Mouse (Mus musculus) heart, embryonic 14.5 days (tissue): ENCODE data around the gene Clock. TPM values are rescaled to one million over a fixed set of nuclear protein-coding genes. Genes with fewer than 3 reads are reported as not detected.

Source experiments
- ATAC-seq: fragments of 200-750 bp; cut with Nextera tagmentation; 2 replicates; pipeline ENCODE4 v1.8.0; 2017; ENCODE audit warnings: low read depth, moderate TSS enrichment; ENCODE audit not compliant: insufficient number of reproducible peaks, insufficient read depth, low FRiP score
- H3K27ac ChIP-seq, 2 experiments: fragments of 200-500 bp in 1 of 2; fragments of 300-500 bp in 1 of 2; sonication (generic) in 1 of 2; replicated peaks in 1 of 2; 2 replicates each; pipeline ENCODE4 v1.5.1; 2012 to 2014; ENCODE audit warnings: low read depth in 2 of 2, low read length in 2 of 2, control low read depth in 1 of 2, mild to moderate bottlenecking in 1 of 2, mixed read lengths in 1 of 2; ENCODE audit not compliant: control insufficient read depth in 1 of 2, insufficient read depth in 1 of 2
- H3K27me3 ChIP-seq: fragments of 300-500 bp; sonication (generic); 2 replicates; pipeline ENCODE4 v1.6.1; 2014; ENCODE audit warnings: mild to moderate bottlenecking, low read length, control low read depth; ENCODE audit not compliant: control insufficient read depth, insufficient read depth
- H3K36me3 ChIP-seq: fragments of 300-500 bp; sonication (generic); 2 replicates; pipeline ENCODE4 v1.6.1; 2014; ENCODE audit warnings: mild to moderate bottlenecking, control low read depth, low read length, mixed read lengths; ENCODE audit not compliant: control insufficient read depth, insufficient read depth
- H3K4me1 ChIP-seq, 2 experiments: fragments of 200-500 bp in 1 of 2; fragments of 300-500 bp in 1 of 2; sonication (generic) in 1 of 2; 2 replicates each; pipeline ENCODE4 v1.6.1; 2012 to 2014; ENCODE audit warnings: low read length in 2 of 2, control low read depth in 1 of 2, mixed read lengths in 1 of 2; ENCODE audit not compliant: control insufficient read depth in 2 of 2, insufficient read depth in 2 of 2
- H3K4me2 ChIP-seq: fragments of 300-500 bp; sonication (generic); 2 replicates; pipeline ENCODE4 v1.6.1; 2014; ENCODE audit warnings: mild to moderate bottlenecking, low read length
- H3K4me3 ChIP-seq, 2 experiments: fragments of 200-500 bp in 1 of 2; fragments of 300-500 bp in 1 of 2; sonication (generic) in 1 of 2; 2 replicates each; pipeline ENCODE4 v1.5.1; 2012 to 2014; ENCODE audit warnings: low read length in 2 of 2, mild to moderate bottlenecking in 2 of 2, control low read depth in 1 of 2, low read depth in 1 of 2, moderate library complexity in 1 of 2; ENCODE audit not compliant: control insufficient read depth in 1 of 2, insufficient read depth in 1 of 2
- H3K9ac ChIP-seq: fragments of 300-500 bp; sonication (generic); 2 replicates; pipeline ENCODE4 v1.6.1; 2014; ENCODE audit warnings: mild to moderate bottlenecking, low read length
- H3K9me3 ChIP-seq: fragments of 300-500 bp; sonication (generic); 2 replicates; pipeline ENCODE4 v1.6.1; 2016; ENCODE audit warnings: low read length, control low read depth; ENCODE audit not compliant: control insufficient read depth
- WGBS: fragments of 180-500 bp; shearing (Covaris S2); extraction: QIAGEN DNeasy Blood & Tissue Kit; methylation state at CpG from one replicate; pipeline ENCODE4 v1.1.7; 2014; 5-methylcytosine and 5-hydroxymethylcytosine counted together
- polyA plus RNA-seq: library from polyadenylated mRNA; unstranded; fragments of >200 nt; fragmentation: Nextera tagmentation; extraction: Ambion mirVana; gene quantifications from 2 replicates; pipeline ENCODE4 v1.2.1, GENCODE M21; 2014

Clock gene
- polyA plus RNA-seq, 1 experiment from 2014 or later: 15.1 TPM

DNA sequence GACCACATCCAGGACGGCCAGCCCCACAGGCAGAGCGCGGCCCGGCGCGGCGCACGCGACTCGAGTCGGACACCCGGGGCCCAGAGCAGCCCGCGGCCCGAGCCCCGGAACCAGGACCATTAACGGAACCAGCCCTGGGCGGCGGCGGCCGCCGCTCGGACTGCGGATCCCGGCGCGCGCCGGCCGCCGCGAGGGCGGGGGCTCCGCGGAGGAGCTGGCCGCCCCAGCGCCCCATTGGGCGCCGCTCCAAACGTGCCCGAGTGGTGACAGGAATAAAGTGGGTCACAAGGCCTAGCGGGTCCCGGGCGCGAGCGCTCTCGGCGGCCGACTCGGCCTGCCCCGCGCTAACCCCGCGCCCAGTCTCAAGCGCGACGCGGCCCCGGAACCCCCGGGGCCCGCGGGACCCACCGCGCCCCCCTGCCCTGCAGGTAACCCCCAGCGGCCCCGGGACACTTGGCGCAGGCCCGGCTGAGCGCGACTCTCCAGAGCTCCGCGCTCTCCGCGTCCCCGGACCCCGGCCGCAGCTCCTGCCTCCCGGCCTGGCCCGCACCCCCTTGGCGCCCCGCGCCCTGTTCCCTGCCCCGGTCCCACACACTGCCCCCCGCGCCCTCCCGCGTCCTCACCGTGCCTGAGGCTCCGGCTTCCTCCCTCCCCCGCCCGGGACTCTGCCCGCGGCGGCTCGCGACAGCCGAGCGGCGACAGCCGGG lies 694 bp downstream of the Clock start:
- Histone ChIP-seq H3K4me3 (peak overlapping the region; percentile 99), H3K9ac (peak overlapping the region; percentile 97), H3K36me3 (peaks cover 3% of the 10 kb centered on the region; the same call in 1 of the 2 replicates), H3K4me1 (peaks cover 2 to 17% of the 10 kb centered on the region in 2 experiments; a peak in 2 of 4 replicates), H3K9me3 (no peaks in the 10 kb centered on the region), H3K27me3 (no peaks in the 10 kb centered on the region), H3K4me2 (peak overlapping the region; percentile 88), H3K27ac (peak overlapping the region; percentile 98 to 99)
- under 1% methylated on average over 80 of the region's 100 CpGs for WGBS
- ATAC-seq: peak; percentile 88

DNA sequence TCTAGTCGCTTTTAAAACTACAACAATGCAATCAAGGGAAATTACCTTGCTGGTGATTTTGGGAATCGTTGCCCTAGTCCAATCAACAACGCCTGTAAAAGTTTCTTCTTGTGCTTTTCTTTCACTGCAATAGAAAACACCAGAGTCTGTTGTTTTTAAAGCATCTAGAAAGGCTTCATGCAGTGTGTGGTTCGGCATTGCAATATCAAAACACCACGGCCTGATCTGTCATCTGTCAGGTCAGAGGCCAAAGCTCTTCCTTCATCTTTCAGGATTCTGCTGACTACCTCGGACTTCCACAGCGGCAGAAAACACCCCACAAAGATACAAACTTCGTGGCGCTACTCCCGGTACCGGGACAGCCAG lies 1.2 kb downstream of the Clock start:
- Histone ChIP-seq H3K9ac (peak overlapping the region; percentile 97), H3K4me2 (peak overlapping the region; percentile 88), H3K4me3 (peak overlapping the region; percentile 99), H3K27me3 (no peaks in the 10 kb centered on the region), H3K36me3 (peaks cover 3% of the 10 kb centered on the region; the same call in 1 of the 2 replicates), H3K9me3 (no peaks in the 10 kb centered on the region), H3K4me1 (peaks cover 2 to 17% of the 10 kb centered on the region in 2 experiments; a peak in 2 of 4 replicates), H3K27ac (peak overlapping the region; percentile 67 to 98)
- no peak for ATAC-seq
- WGBS: 4% methylated on average over 11 of the region's 11 CpGs

DNA sequence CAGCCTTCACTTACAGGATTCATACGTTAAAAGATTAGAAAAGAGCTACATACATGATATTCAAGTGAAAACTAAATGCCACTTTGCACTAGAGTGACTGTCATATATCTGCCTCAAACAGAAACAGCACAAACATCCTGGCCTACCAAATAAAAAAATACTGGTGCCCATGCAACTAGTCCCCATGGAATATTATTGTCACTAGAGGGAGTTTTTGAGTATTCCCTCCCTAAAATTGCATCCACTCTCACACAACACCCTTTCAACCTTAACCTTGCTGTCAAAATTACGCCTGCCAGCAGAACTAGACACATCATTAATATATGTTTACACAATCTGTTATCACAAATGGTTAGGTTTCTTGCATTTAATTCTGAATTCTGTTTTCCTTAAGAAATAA lies 2.6 kb downstream of the Clock start:
- 86% methylated on average over 2 of the region's 2 CpGs for WGBS

DNA sequence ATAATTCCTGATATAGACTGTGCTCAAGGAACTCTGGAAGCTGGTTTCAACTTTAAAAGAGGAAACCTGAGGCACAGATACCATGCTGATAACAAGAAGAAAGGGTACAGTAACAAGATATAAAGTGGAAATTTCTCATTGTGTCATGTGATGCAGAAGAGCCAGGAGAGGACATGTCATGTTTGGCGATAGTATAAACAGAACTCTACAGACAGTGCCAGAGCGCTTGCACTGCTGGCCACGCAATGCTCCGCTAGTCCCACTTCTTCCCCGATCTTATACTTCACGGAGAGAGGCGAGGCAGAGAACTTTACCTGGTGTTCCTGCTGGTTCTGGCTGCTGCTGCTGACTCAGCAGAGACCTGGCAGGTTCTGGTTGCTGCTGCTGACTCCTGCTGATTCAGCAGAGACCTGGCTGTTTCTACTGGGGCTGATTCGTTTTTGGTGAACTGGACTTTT lies 15.3 kb downstream of the Clock start:
- WGBS: 73% methylated on average over 8 of the region's 8 CpGs
- no peaks in the 10 kb centered on the region for H3K36me3 ChIP-seq

More for the DNA sequence above, 2.6 kb downstream of the Clock start:
- Histone ChIP-seq H3K9ac (no peak overlapping the region), H3K4me3 (no peak overlapping the region), H3K4me1 (peaks cover 2 to 17% of the 10 kb centered on the region in 2 experiments; a peak in 2 of 4 replicates), H3K4me2 (no peak overlapping the region), H3K36me3 (peaks cover 3% of the 10 kb centered on the region; the same call in 1 of the 2 replicates), H3K27me3 (no peaks in the 10 kb centered on the region), H3K27ac (no peak overlapping the region), H3K9me3 (no peaks in the 10 kb centered on the region)
- ATAC-seq: no peak

DNA sequence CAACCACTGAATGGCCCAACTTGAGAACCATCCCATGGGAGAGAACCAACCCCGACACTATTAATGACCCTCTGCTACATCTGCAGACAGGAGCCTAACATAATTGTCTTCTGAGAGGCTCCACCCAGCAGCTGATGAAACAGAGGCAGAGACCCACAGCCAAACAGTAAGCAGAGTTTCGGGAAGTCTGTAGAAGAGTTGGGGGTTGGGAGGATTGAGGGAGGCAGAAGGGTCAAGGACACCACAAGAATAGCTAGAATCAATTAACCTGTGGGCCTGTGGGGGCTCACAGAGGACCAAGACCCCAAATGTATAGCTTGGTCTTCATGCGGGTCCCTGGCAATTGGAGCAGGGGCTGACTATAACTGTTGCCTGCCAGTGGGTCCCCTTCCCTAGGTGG lies 16.3 kb downstream of the Clock start:
- H3K4me3 ChIP-seq: no peak overlapping the region
- no peak overlapping the region for H3K4me2 ChIP-seq
- no peaks in the 10 kb centered on the region for H3K36me3 ChIP-seq
- WGBS: 95% methylated on average over 3 of the region's 3 CpGs
- H3K27ac ChIP-seq: no peak overlapping the region
- no peak overlapping the region for H3K9ac ChIP-seq
- no peaks in the 10 kb centered on the region for H3K9me3 ChIP-seq
- H3K27me3 ChIP-seq: no peaks in the 10 kb centered on the region
- peaks cover 0 to 4% of the 10 kb centered on the region in 2 experiments; a peak in 2 of 4 replicates for H3K4me1 ChIP-seq
- no peak for ATAC-seq

More for the DNA sequence above, 15.3 kb downstream of the Clock start:
- H3K4me3 ChIP-seq: no peak overlapping the region
- H3K9ac ChIP-seq: no peak overlapping the region
- H3K27ac ChIP-seq: no peak overlapping the region
- H3K4me1 ChIP-seq: peaks cover 0 to 4% of the 10 kb centered on the region in 2 experiments; a peak in 2 of 4 replicates
- H3K9me3 ChIP-seq: no peaks in the 10 kb centered on the region
- no peaks in the 10 kb centered on the region for H3K27me3 ChIP-seq
- no peak for ATAC-seq
- no peak overlapping the region for H3K4me2 ChIP-seq

DNA sequence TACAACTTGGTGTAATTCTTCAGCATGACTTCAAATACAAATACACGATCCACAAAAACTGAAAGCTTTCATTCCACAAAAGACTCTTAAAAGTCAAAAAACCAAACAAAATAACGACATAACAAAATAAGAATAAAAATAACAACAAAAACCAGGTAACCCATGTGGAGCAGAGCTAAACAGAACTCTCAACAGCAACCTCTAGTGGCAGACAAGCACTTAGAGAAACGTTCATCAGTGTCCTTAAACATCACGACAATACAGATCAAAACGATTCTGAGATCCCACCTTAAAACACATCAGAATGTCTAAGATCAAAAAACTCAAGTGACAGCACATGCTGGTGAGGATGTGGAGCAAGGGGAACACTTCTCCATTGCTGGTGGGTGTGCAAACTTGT lies 17.5 kb downstream of the Clock start:
- H3K9me3 ChIP-seq: no peaks in the 10 kb centered on the region
- no peak overlapping the region for H3K4me3 ChIP-seq
- peaks cover 0 to 4% of the 10 kb centered on the region in 2 experiments; a peak in 2 of 4 replicates for H3K4me1 ChIP-seq
- no peak overlapping the region for H3K27ac ChIP-seq
- no peak for ATAC-seq
- H3K9ac ChIP-seq: no peak overlapping the region
- H3K36me3 ChIP-seq: no peaks in the 10 kb centered on the region
- H3K27me3 ChIP-seq: no peaks in the 10 kb centered on the region
- 74% methylated on average over 5 of the region's 5 CpGs for WGBS
- H3K4me2 ChIP-seq: no peak overlapping the region

DNA sequence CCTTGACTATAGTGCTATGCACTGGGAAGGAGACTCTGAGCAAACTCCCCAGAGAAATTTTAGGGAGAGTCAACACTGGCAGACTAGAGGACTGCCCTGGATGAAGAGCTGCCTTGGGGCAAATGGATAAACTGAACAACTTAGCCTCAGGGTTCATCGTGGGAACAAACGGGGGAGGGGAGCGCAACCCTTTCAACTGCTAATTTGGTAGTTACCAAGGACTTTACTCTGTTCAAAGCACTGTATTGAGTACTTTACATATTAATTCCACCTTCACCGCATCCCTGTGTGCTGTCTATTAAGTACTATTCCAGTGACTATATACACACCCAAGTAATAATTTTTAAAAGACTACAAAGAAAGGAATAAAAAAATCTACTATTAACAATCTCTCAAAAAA lies 18.9 kb downstream of the Clock start:
- Histone ChIP-seq H3K9me3 (no peaks in the 10 kb centered on the region), H3K4me3 (no peak overlapping the region), H3K27me3 (no peaks in the 10 kb centered on the region), H3K9ac (no peak overlapping the region), H3K36me3 (no peaks in the 10 kb centered on the region), H3K4me2 (no peak overlapping the region), H3K27ac (no peak overlapping the region), H3K4me1 (peaks cover 0 to 4% of the 10 kb centered on the region in 2 experiments; a peak in 2 of 4 replicates)
- no peak for ATAC-seq
- WGBS: 69% methylated on average over 4 of the region's 4 CpGs
